Mouse (Mus musculus) B cell, adult 2 months (primary cell): ENCODE measurements at regions not wholly inside any gene's neighbourhood (a gene's known extent, or its start where the extent isn't known, plus 50 kb on each side); places are given as distances from the start of the nearest gene placed in this dataset.
"Not testable (repeated sequence)": the region's sequence is repeated elsewhere in the genome, so short reads cannot be mapped to it uniquely, and the experiment has no call there.

ENCODE experiments used
- DNase-seq, 2 experiments: peaks; one replicate each; pipeline ENCODE4 v3.0.0; 2022

- not testable (repeated sequence) for DNase-seq
These were observed 172.5 kb upstream of the Zfp808 start for GRCm38 (mm10) chr13:61957197-61957596.

DNA sequence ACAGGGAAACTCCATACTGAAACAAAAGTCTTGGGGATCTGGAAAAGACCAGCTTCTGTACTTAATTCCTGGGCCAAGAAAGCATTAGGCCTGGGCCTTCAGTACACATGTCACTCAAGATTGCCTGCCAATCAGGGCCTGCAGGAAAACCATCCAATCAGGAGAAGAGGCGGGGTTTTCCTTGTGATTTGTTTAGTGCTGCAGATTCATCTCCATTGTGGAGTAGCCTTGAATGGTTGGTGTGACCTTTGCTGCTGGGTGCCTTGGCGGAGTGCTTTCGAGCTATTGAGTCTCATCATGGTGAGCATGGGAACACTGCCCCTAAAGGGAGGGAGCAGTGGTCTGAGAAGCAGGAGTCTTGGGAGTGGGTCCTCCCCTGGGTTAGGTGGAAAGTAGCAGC, 150.8 kb upstream of the Zfp808 start:
- not testable (repeated sequence) for DNase-seq

- DNase-seq = not testable (repeated sequence)
These were observed 133.2 kb upstream of the Zfp808 start for GRCm38 (mm10) chr13:61996519-61996918.

DNA sequence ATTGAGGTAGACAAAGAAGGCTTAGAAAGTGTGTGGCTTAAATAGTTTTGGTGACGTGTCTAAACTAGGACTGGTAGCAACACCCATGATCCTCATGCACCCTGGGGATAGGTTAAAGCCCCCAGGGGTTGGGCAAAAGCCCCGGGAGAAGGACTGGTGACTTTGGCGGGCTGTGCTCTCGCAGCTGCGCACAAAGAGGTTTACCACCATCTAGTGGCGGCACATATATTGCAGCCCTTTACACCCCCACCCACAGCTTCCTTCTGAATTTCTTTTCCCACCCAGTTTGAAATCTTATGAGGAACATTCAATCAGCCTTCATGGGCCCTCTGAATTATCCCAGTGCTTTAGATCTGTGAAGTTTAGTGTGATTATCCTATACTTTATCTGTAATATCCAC, 130.9 kb upstream of the Zfp808 start:
- peak; percentile 42 to 45 for DNase-seq

DNA sequence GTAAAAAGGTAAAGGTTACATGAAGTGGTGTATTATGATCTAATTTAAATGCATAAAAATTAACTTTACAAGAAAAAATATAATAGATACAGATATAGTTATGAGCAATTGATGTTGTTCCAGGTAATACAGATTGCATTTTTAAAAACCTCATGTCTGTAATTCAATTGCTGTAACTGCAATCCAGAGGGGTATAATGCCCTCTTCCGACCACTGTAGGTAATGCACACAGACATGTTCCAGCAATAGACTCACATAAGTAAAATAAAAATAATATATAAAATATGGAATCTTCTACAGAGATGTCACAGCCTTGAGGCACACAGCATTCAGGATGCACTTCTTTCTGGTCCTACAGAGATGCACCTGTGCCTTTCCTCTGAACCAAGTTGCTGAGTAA, 122.4 kb upstream of the Zfp808 start:
- peak; percentile 51 to 64 for DNase-seq

DNA sequence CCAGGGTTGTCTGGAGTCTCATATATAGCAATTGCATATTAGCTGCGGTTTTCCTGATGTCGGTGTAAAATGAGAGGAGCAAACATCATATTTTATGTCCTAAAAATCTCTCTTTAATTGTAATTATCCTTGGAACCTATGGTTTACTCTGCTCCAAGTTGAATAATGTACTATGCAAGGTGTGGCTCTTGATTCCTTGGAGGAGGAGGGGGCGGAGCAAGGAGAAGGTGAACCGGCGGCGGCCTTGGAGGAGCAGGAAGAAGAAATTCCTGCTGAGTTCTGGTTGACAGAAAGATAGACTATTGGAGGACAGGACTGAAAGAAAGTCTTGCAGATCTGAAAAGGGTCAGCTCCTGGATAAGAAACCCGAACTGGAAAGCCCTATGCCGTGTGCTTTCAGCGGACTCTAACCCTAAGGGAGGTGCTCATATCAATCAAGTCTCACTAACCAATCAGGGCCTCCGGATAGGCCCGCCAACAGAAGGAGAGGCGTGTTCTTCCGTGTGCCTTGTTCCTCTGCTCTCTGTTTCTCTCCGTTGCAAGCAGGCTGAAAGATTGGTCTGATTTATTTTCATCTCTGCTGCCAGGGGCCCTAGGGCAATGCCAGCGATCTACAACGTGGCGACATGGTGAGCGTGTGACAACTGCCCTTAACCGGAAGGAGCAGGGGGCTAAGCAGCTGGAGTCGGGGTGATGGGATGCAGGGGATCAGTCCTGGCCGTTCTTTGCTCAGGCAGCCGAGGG, 114.1 kb upstream of the Zfp808 start:
- peak; percentile 15 to 17 for DNase-seq

- DNase-seq = not testable (repeated sequence)
These were observed 113.6 kb upstream of the Zfp808 start for GRCm38 (mm10) chr13:62016168-62016502.

DNA sequence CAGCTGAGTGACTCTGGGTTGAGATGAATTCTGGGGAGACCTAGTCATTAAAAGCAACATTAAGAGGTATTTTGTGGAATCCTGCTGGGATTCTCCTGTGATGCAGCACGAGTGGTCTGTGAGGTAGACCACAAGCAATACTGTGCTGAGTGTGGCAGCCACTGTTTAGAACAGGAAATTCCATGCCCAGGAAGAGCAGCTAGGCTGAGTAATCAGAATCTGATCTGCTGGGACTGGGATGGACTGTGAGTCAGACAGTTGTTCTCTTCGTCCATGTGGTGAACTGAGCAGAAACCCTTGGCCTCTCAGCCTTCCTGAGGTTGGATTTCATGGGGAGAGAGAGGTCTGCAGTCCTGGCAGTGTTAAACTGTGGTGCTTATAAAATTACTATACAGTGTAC, 92.0 kb upstream of the Zfp808 start:
- not testable (repeated sequence) for DNase-seq

GRCm38 (mm10) chr13:62077951-62078671, 51.6 kb upstream of the Zfp808 start:
- not testable (repeated sequence) for DNase-seq

- not testable (repeated sequence) for DNase-seq
These were observed 50.8 kb upstream of the Zfp808 start for GRCm38 (mm10) chr13:62078893-62079292.
